Mouse (Mus musculus) thymus, postnatal 25 days (tissue): ENCODE measurements around the gene Srl.
"Not testable (repeated sequence)": the region's sequence is repeated elsewhere in the genome, so short reads cannot be mapped to it uniquely, and the experiment has no call there.

Source experiments
- DNase-seq: peaks from one replicate; pipeline ENCODE4 v3.0.0; 2022

Gene Srl

GRCm38 (mm10) chr16:4517906-4518305, 23.7 kb downstream of the Srl start:
- no peak for DNase-seq

GRCm38 (mm10) chr16:4514383-4514782, 27.2 kb downstream of the Srl start:
- DNase-seq, result no peak

- DNase-seq, result peak; percentile 47
Measured at GRCm38 (mm10) chr16:4512661-4513438, 28.8 kb downstream of the Srl start.

GRCm38 (mm10) chr16:4511371-4511770, 30.2 kb downstream of the Srl start:
- DNase-seq, result no peak

GRCm38 (mm10) chr16:4506181-4506580, 35.4 kb downstream of the Srl start:
- DNase-seq, result no peak

- no peak for DNase-seq
Measured at GRCm38 (mm10) chr16:4503495-4503894, 38.1 kb downstream of the Srl start.

- no peak for DNase-seq
Measured at GRCm38 (mm10) chr16:4502568-4502967, 39.0 kb downstream of the Srl start.

GRCm38 (mm10) chr16:4501703-4502102, 39.9 kb downstream of the Srl start:
- no peak for DNase-seq

GRCm38 (mm10) chr16:4500598-4501385, 40.8 kb downstream of the Srl start:
- no peak for DNase-seq

GRCm38 (mm10) chr16:4497762-4498607, 43.6 kb downstream of the Srl start:
- no peak for DNase-seq

- no peak for DNase-seq
Measured at GRCm38 (mm10) chr16:4496470-4496869, 45.1 kb downstream of the Srl start.

- DNase-seq, result peak; percentile 25
Measured at GRCm38 (mm10) chr16:4495861-4496260, 45.8 kb downstream of the Srl start.

- no peak for DNase-seq
Measured at GRCm38 (mm10) chr16:4492777-4493563, 48.6 kb downstream of the Srl start.

GRCm38 (mm10) chr16:4489114-4489624, 52.4 kb downstream of the Srl start:
- peak; percentile 85 for DNase-seq

- no peak for DNase-seq
Measured at GRCm38 (mm10) chr16:4480616-4481265, 60.9 kb downstream of the Srl start.

- DNase-seq, result no peak
Measured at GRCm38 (mm10) chr16:4477591-4478215, 63.9 kb downstream of the Srl start.

- DNase-seq, result peak; percentile 98
Measured at GRCm38 (mm10) chr16:4474882-4475803, 66.5 kb downstream of the Srl start.

GRCm38 (mm10) chr16:4474040-4474881, 67.4 kb downstream of the Srl start:
- not testable (repeated sequence) for DNase-seq

GRCm38 (mm10) chr16:4473231-4473630, 68.4 kb downstream of the Srl start:
- no peak for DNase-seq
